Mouse (Mus musculus): ENCODE data around the gene Shmt2. TPM values are rescaled to one million over a fixed set of nuclear protein-coding genes. Genes with fewer than 3 reads are reported as not detected.

Shmt2 gene
- polyA plus RNA-seq, 2 experiments, result 88.2 to 88.6 TPM

DNA sequence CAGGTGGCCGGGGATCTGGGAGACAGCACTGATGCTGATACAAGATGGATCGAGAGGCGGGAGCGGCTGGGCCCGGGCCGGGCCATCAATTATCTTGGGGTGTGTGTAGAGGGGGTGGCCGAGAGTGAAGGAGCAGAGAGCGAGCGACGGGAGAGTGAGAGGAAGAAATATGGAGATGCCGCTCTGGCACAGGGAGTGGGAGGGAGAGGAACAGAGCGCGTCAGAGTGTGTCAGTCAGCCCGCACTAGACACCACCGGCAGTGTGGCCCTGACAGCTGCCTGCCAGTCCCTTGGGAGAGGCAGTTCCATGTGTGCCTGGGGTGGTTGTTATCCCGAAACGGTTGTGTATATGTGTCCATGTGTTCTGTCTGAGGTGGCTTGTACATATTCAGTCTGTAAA lies 5.2 kb upstream of the Shmt2 start:
- ATAC-seq (ENCODE audit: insufficient read depth) (no peak), DNase-seq (ENCODE audit: low read depth in 3 of 3, low spot score in 3 of 3) (no peak)
- H3K9me3 ChIP-seq (ENCODE audit: control insufficient read depth, low read length), result no peaks in the 10 kb centered on the region
- no peak overlapping the region for H3K27ac ChIP-seq
- no peak overlapping the region for H3K9ac ChIP-seq (replicated peaks)
- no peaks in the 10 kb centered on the region for H3K36me3 ChIP-seq (replicated peaks; ENCODE audit: control insufficient read depth, insufficient read depth, low read depth)
- no peak overlapping the region for H3K4me2 ChIP-seq (ENCODE audit: low read depth)
- TF ChIP-seq EP300 (IDR thresholded peaks at IDR 0.05; ENCODE audit: low read depth), result no peak
- TF ChIP-seq CTCF (IDR thresholded peaks at IDR 0.05; ENCODE audit: low read depth), result no peak
- H3K27me3 ChIP-seq (ENCODE audit: control insufficient read depth, insufficient read depth, low read length), result peaks cover 88% of the 10 kb centered on the region
- WGBS (ENCODE audit: insufficient replicate concordance), result 7% methylated on average over 17 of the region's 17 CpGs
- peaks cover 0 to 2% of the 10 kb centered on the region in 2 experiments; a peak in 2 of 4 replicates for H3K4me1 ChIP-seq (replicated peaks; ENCODE audit: control insufficient read depth in 2 of 2, insufficient read depth in 2 of 2, low read length in 1 of 2)
- no peak overlapping the region for H3K4me3 ChIP-seq (ENCODE audit: insufficient read depth in 1 of 2, low read depth in 2 of 2, low read length in 2 of 2)

GRCm38 (mm10) chr10:127526681-127527080 lies 4.4 kb upstream of the Shmt2 start:
- Histone ChIP-seq H3K27ac (no peak overlapping the region), H3K9ac (replicated peaks) (no peak overlapping the region), H3K4me1 (replicated peaks; ENCODE audit: control insufficient read depth in 2 of 2, insufficient read depth in 2 of 2, low read length in 1 of 2) (peaks cover 0 to 3% of the 10 kb centered on the region in 2 experiments; a peak in 2 of 4 replicates), H3K36me3 (replicated peaks; ENCODE audit: control insufficient read depth, insufficient read depth, low read depth) (no peaks in the 10 kb centered on the region), H3K9me3 (ENCODE audit: control insufficient read depth, low read length) (no peaks in the 10 kb centered on the region), H3K4me2 (ENCODE audit: low read depth) (peak overlapping the region; percentile 11), H3K27me3 (ENCODE audit: control insufficient read depth, insufficient read depth, low read length) (peaks cover 80% of the 10 kb centered on the region), H3K4me3 (ENCODE audit: insufficient read depth in 1 of 2, low read depth in 2 of 2, low read length in 2 of 2) (peak overlapping the region in 1 of 2 experiments; percentile 16; a peak in 1 of 4 replicates)
- WGBS (ENCODE audit: insufficient replicate concordance), result under 1% methylated on average over 26 of the region's 26 CpGs
- no peak for DNase-seq (ENCODE audit: low read depth in 3 of 3, low spot score in 3 of 3)
- ATAC-seq (ENCODE audit: insufficient read depth), result no peak
- TF ChIP-seq CTCF (IDR thresholded peaks at IDR 0.05; ENCODE audit: low read depth) (peak; percentile 53), EP300 (IDR thresholded peaks at IDR 0.05; ENCODE audit: low read depth) (no peak)

GRCm38 (mm10) chr10:127526048-127526447 lies 3.8 kb upstream of the Shmt2 start:
- H3K27ac ChIP-seq, result no peak overlapping the region
- TF ChIP-seq EP300 (IDR thresholded peaks at IDR 0.05; ENCODE audit: low read depth) (no peak), CTCF (IDR thresholded peaks at IDR 0.05; ENCODE audit: low read depth) (no peak)
- peak overlapping the region in 1 of 2 experiments; percentile 12; a peak in 1 of 4 replicates for H3K4me3 ChIP-seq (ENCODE audit: insufficient read depth in 1 of 2, low read depth in 2 of 2, low read length in 2 of 2)
- no peak overlapping the region for H3K9ac ChIP-seq (replicated peaks)
- peaks cover 74% of the 10 kb centered on the region for H3K27me3 ChIP-seq (ENCODE audit: control insufficient read depth, insufficient read depth, low read length)
- ATAC-seq (ENCODE audit: insufficient read depth), result no peak
- H3K36me3 ChIP-seq (replicated peaks; ENCODE audit: control insufficient read depth, insufficient read depth, low read depth), result no peaks in the 10 kb centered on the region
- H3K4me2 ChIP-seq (ENCODE audit: low read depth), result peak overlapping the region; percentile 11
- H3K9me3 ChIP-seq (ENCODE audit: control insufficient read depth, low read length), result no peaks in the 10 kb centered on the region
- no peak for DNase-seq (ENCODE audit: low read depth in 3 of 3, low spot score in 3 of 3)
- WGBS (ENCODE audit: insufficient replicate concordance), result 3% methylated on average over 26 of the region's 26 CpGs
- H3K4me1 ChIP-seq (replicated peaks; ENCODE audit: control insufficient read depth in 2 of 2, insufficient read depth in 2 of 2, low read length in 1 of 2), result peaks cover 4 to 10% of the 10 kb centered on the region in 2 experiments; a peak in 3 of 4 replicates

- no peak overlapping the region for H3K9ac ChIP-seq (replicated peaks)
- ATAC-seq (ENCODE audit: insufficient read depth) (no peak), DNase-seq (ENCODE audit: low read depth in 3 of 3, low spot score in 3 of 3) (no peak)
- no peak for TF ChIP-seq EP300 (IDR thresholded peaks at IDR 0.05; ENCODE audit: low read depth)
- H3K36me3 ChIP-seq (replicated peaks; ENCODE audit: control insufficient read depth, insufficient read depth, low read depth), result peaks cover 10% of the 10 kb centered on the region
- H3K9me3 ChIP-seq (ENCODE audit: control insufficient read depth, low read length), result no peaks in the 10 kb centered on the region
- peaks cover 7 to 16% of the 10 kb centered on the region in 2 experiments for H3K4me1 ChIP-seq (replicated peaks; ENCODE audit: control insufficient read depth in 2 of 2, insufficient read depth in 2 of 2, low read length in 1 of 2)
- H3K4me3 ChIP-seq (ENCODE audit: insufficient read depth in 1 of 2, low read depth in 2 of 2, low read length in 2 of 2), result no peak overlapping the region
- peaks cover 61% of the 10 kb centered on the region for H3K27me3 ChIP-seq (ENCODE audit: control insufficient read depth, insufficient read depth, low read length)
- H3K27ac ChIP-seq, result no peak overlapping the region
- 7% methylated on average over 23 of the region's 23 CpGs for WGBS (ENCODE audit: insufficient replicate concordance)
- no peak overlapping the region for H3K4me2 ChIP-seq (ENCODE audit: low read depth)
These were observed 2.5 kb upstream of the Shmt2 start for GRCm38 (mm10) chr10:127524646-127525255.

- Histone ChIP-seq H3K9me3 (ENCODE audit: control insufficient read depth, low read length) (no peaks in the 10 kb centered on the region), H3K36me3 (replicated peaks; ENCODE audit: control insufficient read depth, insufficient read depth, low read depth) (peaks cover 36% of the 10 kb centered on the region), H3K4me2 (ENCODE audit: low read depth) (peak overlapping the region; percentile 99), H3K4me1 (replicated peaks; ENCODE audit: control insufficient read depth in 2 of 2, insufficient read depth in 2 of 2, low read length in 1 of 2) (peaks cover 13 to 16% of the 10 kb centered on the region in 2 experiments), H3K27ac (peak overlapping the region; percentile 74), H3K4me3 (ENCODE audit: insufficient read depth in 1 of 2, low read depth in 2 of 2, low read length in 2 of 2) (peak overlapping the region; percentile 88 to 98), H3K9ac (replicated peaks) (peak overlapping the region; percentile 87), H3K27me3 (ENCODE audit: control insufficient read depth, insufficient read depth, low read length) (peaks cover 30% of the 10 kb centered on the region)
- TF ChIP-seq EP300 (IDR thresholded peaks at IDR 0.05; ENCODE audit: low read depth) (peak; percentile 64), CTCF (IDR thresholded peaks at IDR 0.05; ENCODE audit: low read depth) (no peak)
- DNase-seq (ENCODE audit: low read depth in 3 of 3, low spot score in 3 of 3), result peak; percentile 45 to 63 (median 47)
- ATAC-seq (ENCODE audit: insufficient read depth), result peak; percentile 74
- WGBS (ENCODE audit: insufficient replicate concordance), result 1% methylated on average over 12 of the region's 12 CpGs
These were observed 598 bp downstream of the Shmt2 start for GRCm38 (mm10) chr10:127521611-127522080.
